Mouse (Mus musculus) T-helper 1 cell (primary cell): ENCODE measurements around the gene Vmn2r16.

ENCODE experiments used
- in situ Hi-C: fragments of 300-600 bp; cut with MboI, MseI; formaldehyde crosslinking; loops from one replicate; pipeline ENCODE4 v1.15.1; 2025; ENCODE audit warnings: high pct_unique_total_duplicates

Gene Vmn2r16

DNA sequence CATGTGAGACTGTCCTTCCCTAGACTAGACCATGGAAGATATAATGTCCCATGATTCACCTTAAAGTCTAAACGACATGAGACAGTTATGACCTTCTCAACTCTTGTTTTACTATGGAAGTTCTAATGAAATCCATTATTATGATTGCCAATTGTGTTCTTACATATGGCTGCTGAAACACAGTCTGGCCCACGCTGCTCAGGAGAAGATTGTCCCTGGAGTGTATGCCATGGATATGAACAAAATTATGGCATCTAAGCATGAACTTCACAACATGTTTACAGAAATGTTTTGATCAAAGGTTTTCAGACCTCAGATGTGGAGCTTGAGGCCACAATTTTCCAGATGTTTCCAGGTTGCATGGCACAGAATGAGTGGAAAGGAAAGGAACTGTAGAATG is at the start of gene Vmn2r16:
Vmn2r16 (plus strand) TSS at position 301 of the 400 bp plus-strand sequence.
- in situ Hi-C loops = no loop called here

DNA sequence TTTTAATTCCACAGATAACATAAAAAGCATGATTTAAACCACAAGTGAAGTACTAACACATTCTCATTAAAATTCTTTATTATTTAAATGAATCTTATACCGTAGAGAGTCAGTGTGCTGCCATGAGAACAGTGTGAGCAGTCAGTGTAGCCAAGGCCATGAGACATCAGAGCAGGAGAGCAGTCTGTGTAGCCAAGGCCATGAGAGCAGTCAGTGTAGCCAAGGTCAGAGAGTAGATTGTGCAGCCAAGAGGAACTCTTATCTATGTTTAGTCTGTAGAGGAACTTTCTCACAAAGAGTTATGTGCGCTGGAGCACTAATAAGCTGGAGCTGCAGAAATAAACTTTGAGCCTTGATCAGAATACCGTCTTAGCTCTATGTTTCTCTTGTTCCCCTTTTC is 35.3 kb upstream of the Vmn2r16 start:
- in situ Hi-C loops = no loop called here

GRCm38 (mm10) chr5:109297544-109297943 is 32.4 kb upstream of the Vmn2r16 start, which contains the start of gene Vmn2r15:
Vmn2r15 (minus strand) TSS chr5:109297644.
- in situ Hi-C loops = no loop called here

DNA sequence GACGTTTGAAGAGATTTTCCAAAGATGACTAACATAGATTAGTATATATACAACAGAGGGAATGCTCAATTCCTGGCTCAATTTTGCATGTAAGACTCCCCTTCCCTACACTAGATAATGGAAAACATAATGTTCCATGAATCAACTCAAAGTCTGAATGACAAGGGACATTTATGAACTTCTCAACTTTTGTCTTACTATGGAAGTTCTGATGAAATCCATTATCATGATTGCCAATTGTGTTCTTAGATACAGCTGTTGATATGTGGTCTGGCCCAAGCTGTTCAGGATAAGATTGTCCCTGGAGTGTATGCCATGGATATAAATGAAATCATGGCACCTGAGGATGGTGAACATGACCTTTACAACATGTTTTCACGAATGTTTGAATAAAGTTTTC is 89.4 kb downstream of the Vmn2r16 start, which contains the start of gene Vmn2r17:
Vmn2r17 (plus strand) TSS at position 301 of the 400 bp plus-strand sequence.
- in situ Hi-C loops = no loop called here
